Mouse (Mus musculus): ENCODE measurements at regions not wholly inside any gene's neighbourhood (a gene's known extent, or its start where the extent isn't known, plus 50 kb on each side); places are given as distances from the start of the nearest gene placed in this dataset.

DNA sequence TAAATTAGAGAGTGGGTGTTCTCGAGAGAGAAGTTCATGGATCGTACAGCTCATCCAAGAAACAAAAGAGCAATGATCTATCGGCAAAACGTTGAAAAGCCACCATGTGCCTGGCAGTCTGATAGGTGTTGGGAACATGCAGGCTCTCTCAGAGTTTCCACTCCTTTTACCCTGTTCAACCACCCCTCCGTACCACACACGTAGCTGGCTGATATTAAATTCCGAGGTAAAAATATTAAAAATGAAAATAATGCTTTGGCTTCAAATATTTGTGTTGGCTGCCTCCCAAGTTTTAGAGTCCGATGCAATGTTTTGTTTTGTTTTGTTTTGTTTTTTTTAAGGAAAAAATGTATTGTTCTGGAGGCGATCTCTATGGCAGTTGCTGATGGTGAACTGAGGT lies 418.0 kb upstream of the Id4 start:
- no peak for TF ChIP-seq CTCF (IDR thresholded peaks at IDR 0.05; ENCODE audit: insufficient read depth, low read depth, low read length)
- TF ChIP-seq POLR2A (IDR thresholded peaks at IDR 0.05; ENCODE audit: insufficient read depth, low read depth, low read length), result no peak
- Histone ChIP-seq H3K27ac (ENCODE audit: insufficient read depth, low read depth, low read length) (no peak overlapping the region), H3K4me1 (ENCODE audit: control insufficient read depth, insufficient read depth, low read length) (peaks cover 5% of the 10 kb centered on the region; the same call in 1 of the 2 replicates), H3K4me3 (ENCODE audit: insufficient read depth, low read depth, low read length) (no peak overlapping the region)
- WGBS, result 72% methylated on average over 9 of the region's 9 CpGs

DNA sequence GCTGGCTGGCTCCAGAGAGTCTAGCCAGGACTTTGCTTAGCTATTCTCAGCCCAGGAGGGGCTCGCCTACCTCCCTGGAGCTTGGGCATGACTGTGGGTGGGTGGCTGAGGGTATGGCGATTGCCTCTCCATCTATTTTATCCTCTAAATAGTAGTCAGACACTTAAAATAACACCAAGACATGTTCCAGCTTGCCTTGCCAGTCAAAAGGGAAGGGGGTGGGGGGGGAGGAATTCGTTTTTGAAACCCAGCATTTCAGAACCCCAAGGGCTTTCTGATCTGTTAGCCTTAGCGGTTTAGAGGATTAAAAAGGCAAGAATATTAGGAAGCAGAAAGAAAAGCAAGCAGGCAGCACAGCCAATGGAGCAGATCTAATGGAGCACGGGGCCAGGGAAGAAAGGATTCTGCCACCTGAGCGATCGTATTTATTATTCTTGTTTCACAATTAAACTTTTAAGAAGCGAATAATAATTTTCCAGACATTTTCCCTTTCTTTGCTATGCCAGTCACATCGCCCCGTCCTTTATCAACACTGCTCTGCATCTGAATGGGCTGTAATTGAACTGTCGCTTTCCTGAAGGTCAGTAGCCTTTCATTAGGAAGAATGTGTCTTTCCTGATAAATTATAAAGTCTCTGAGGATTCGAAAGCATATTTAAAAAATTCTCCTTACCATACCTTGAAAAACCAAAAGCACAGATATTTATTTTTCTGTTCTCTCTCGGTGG lies 417.3 kb upstream of the Id4 start:
- H3K4me3 ChIP-seq (ENCODE audit: insufficient read depth, low read depth, low read length), result no peak overlapping the region
- WGBS, result 25% methylated on average over 13 of the region's 13 CpGs
- TF ChIP-seq CTCF (IDR thresholded peaks at IDR 0.05; ENCODE audit: insufficient read depth, low read depth, low read length) (no peak), POLR2A (IDR thresholded peaks at IDR 0.05; ENCODE audit: insufficient read depth, low read depth, low read length) (no peak)
- H3K4me1 ChIP-seq (ENCODE audit: control insufficient read depth, insufficient read depth, low read length), result peaks cover 5% of the 10 kb centered on the region; the same call in 1 of the 2 replicates
- no peak overlapping the region for H3K27ac ChIP-seq (ENCODE audit: insufficient read depth, low read depth, low read length)

DNA sequence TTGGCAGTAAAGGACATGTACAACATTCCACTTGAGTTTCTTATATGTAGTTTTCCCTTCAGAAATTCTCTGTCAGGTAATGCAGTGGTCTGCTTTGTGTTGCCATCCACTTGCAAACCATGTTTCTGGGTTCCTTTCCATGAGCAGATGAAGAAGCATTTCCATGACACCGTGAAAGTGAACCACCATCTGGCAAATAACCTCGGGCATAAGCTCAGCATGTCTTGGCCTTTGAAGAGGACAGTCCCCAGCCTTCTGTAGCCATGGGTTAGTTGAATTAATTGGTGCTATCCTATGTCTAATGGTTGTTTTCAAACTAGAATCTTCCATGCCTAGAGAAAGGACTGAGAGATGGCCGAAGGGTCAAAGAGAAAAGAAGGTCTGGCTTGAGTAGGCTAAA lies 414.3 kb upstream of the Id4 start:
- no peak overlapping the region for H3K4me3 ChIP-seq (ENCODE audit: insufficient read depth, low read depth, low read length)
- peaks cover 5% of the 10 kb centered on the region; the same call in 1 of the 2 replicates for H3K4me1 ChIP-seq (ENCODE audit: control insufficient read depth, insufficient read depth, low read length)
- 94% methylated on average over 3 of the region's 3 CpGs for WGBS
- no peak overlapping the region for H3K27ac ChIP-seq (ENCODE audit: insufficient read depth, low read depth, low read length)
- TF ChIP-seq POLR2A (IDR thresholded peaks at IDR 0.05; ENCODE audit: insufficient read depth, low read depth, low read length), result no peak
- TF ChIP-seq CTCF (IDR thresholded peaks at IDR 0.05; ENCODE audit: insufficient read depth, low read depth, low read length), result no peak

DNA sequence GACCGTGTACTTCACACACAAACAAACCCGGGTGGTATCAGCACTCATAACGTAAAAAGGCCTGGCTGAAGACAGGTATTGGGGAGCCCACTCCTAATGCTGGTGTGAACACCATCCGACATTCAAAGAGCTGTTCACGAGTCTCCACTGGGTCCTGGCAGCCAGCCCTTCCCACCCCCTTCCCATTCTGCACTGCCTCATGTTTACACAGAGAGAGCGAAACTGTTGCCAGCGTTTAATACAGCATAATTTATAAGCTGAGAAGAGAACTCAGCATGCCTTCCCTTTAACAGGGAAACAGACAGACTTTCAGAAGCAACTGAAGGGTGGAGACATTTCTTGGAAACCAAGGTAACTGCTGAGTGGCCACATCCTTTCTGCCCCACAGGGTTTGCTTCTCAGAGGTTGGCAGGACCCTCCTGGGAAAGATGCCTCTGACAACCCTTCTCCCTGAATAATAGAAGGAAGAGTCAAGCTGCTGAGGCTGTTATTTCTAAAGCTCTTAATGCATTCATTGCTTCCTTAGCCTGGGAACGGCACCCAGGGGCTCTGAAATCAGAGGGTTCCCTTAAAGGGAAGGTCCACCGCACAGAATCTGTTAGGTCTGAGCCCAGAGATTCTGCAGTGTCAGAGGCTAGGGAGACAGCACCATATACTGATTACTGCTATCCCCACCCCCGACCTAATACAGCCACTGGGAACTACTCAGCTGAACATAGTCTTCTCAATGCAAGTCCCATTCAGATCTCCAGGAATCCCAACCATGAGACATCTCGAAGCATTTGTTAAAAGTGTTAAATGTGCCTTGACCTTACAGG lies 412.4 kb upstream of the Id4 start:
- Histone ChIP-seq H3K27ac (ENCODE audit: insufficient read depth, low read depth, low read length) (no peak overlapping the region), H3K4me3 (ENCODE audit: insufficient read depth, low read depth, low read length) (no peak overlapping the region), H3K4me1 (ENCODE audit: control insufficient read depth, insufficient read depth, low read length) (peaks cover under 1% of the 10 kb centered on the region; the same call in 1 of the 2 replicates)
- WGBS, result 35% methylated on average over 11 of the region's 11 CpGs
- TF ChIP-seq POLR2A (IDR thresholded peaks at IDR 0.05; ENCODE audit: insufficient read depth, low read depth, low read length), result no peak
- TF ChIP-seq CTCF (IDR thresholded peaks at IDR 0.05; ENCODE audit: insufficient read depth, low read depth, low read length), result no peak

DNA sequence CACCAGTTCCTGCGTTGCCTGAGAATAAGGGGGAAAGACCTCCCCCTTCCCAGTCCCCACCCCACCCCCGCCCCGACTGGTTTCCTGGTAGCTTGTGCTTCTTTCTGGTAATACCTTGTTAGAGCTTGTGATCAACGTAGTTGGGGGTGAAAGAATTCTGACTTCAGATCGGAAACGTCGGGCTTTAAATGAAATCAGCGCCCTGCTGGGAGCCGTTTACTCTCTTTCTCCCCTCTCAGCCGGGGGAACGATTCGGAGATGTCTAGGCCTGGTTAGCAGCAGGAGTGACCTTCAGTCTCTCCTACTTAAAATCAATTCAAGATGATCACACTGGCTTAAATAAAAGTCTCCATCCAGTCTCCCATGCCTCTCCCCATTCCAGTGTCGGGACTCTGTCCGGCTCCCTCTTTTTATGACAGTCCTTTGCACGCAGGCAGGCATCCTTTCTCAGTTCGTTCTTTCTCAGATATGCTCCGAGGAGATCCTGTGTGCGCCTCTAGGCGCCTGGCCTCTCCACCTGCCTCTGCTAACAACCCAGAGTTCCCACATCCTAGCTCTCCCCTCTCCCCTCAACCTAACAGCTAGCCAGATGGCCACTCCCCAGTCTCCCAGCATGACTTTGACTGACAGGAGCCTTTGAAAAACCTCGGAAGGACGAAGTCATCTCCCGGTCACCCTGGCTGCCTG lies 405.5 kb upstream of the Id4 start:
- Histone ChIP-seq H3K4me3 (ENCODE audit: insufficient read depth, low read depth, low read length) (no peak overlapping the region), H3K4me1 (ENCODE audit: control insufficient read depth, insufficient read depth, low read length) (no peaks in the 10 kb centered on the region), H3K27ac (ENCODE audit: insufficient read depth, low read depth, low read length) (no peak overlapping the region)
- WGBS, result 41% methylated on average over 22 of the region's 22 CpGs
- TF ChIP-seq POLR2A (IDR thresholded peaks at IDR 0.05; ENCODE audit: insufficient read depth, low read depth, low read length) (no peak), CTCF (IDR thresholded peaks at IDR 0.05; ENCODE audit: insufficient read depth, low read depth, low read length) (no peak)

DNA sequence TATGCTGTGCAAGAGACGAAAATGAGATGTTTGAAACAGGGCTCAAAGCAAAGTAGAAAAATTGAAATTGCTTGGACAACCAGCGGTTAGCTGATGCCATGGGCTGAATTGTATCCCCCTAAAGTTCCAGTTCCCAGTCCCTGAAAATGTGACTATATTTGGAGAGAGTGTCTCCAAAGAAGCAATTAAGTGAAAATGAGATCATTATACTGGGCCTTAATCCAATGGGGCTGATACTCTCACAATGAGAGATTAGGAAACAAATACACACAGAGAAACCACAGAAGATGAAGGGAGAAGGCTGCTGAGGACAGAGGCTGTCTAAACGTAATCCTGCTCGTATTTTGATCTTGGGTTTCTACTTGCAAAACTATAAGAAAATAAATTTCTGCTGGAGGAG lies 402.1 kb upstream of the Id4 start:
- Histone ChIP-seq H3K27ac (ENCODE audit: insufficient read depth, low read depth, low read length) (no peak overlapping the region), H3K4me1 (ENCODE audit: control insufficient read depth, insufficient read depth, low read length) (no peaks in the 10 kb centered on the region), H3K4me3 (ENCODE audit: insufficient read depth, low read depth, low read length) (no peak overlapping the region)
- WGBS, result 58% methylated on average over 4 of the region's 4 CpGs
- no peak for TF ChIP-seq POLR2A (IDR thresholded peaks at IDR 0.05; ENCODE audit: insufficient read depth, low read depth, low read length)
- no peak for TF ChIP-seq CTCF (IDR thresholded peaks at IDR 0.05; ENCODE audit: insufficient read depth, low read depth, low read length)

DNA sequence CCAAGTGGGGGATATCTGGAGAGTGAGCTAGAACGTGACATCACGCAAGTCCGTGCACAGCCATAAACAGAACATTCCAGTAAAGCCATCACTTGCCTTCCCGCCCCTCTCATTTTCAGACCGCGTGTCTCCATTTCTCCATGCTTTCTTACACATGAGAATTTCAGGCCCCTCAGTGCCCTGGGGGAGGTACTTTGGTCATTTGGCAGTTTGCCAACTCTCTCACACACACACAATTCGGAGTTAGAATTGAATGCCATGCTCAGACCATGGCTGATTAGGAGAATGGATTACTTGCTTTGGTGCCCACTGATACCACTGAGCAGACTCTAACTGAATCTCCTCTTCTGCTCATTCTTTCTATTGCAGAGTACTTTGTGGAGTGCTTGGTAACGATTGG lies 400.7 kb upstream of the Id4 start:
- TF ChIP-seq CTCF (IDR thresholded peaks at IDR 0.05; ENCODE audit: insufficient read depth, low read depth, low read length) (no peak), POLR2A (IDR thresholded peaks at IDR 0.05; ENCODE audit: insufficient read depth, low read depth, low read length) (no peak)
- no peaks in the 10 kb centered on the region for H3K4me1 ChIP-seq (ENCODE audit: control insufficient read depth, insufficient read depth, low read length)
- no peak overlapping the region for H3K27ac ChIP-seq (ENCODE audit: insufficient read depth, low read depth, low read length)
- H3K4me3 ChIP-seq (ENCODE audit: insufficient read depth, low read depth, low read length), result no peak overlapping the region
- 50% methylated on average over 8 of the region's 8 CpGs for WGBS

DNA sequence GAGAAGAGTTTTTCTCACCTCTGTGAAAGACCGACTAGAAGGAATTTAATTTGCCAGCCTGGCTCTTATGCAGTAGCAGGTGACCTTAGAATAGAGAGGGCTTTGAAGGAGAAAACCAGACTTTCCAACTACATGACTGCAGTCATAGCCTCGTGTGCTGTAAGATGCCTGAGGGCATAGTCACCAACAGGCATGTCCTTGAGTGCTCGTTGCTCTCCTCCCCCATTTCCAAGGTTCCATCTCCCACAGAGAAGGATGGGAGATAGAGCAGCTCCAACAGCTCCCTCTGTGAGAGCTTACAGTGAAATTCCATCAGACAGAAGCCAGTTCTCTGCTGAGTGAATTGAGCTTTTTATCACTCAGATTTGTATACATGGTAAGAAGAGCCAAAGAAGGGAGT lies 398.1 kb upstream of the Id4 start:
- H3K4me3 ChIP-seq (ENCODE audit: insufficient read depth, low read depth, low read length), result no peak overlapping the region
- 84% methylated on average over 3 of the region's 3 CpGs for WGBS
- no peaks in the 10 kb centered on the region for H3K4me1 ChIP-seq (ENCODE audit: control insufficient read depth, insufficient read depth, low read length)
- H3K27ac ChIP-seq (ENCODE audit: insufficient read depth, low read depth, low read length), result no peak overlapping the region
- TF ChIP-seq POLR2A (IDR thresholded peaks at IDR 0.05; ENCODE audit: insufficient read depth, low read depth, low read length), result no peak
- no peak for TF ChIP-seq CTCF (IDR thresholded peaks at IDR 0.05; ENCODE audit: insufficient read depth, low read depth, low read length)

DNA sequence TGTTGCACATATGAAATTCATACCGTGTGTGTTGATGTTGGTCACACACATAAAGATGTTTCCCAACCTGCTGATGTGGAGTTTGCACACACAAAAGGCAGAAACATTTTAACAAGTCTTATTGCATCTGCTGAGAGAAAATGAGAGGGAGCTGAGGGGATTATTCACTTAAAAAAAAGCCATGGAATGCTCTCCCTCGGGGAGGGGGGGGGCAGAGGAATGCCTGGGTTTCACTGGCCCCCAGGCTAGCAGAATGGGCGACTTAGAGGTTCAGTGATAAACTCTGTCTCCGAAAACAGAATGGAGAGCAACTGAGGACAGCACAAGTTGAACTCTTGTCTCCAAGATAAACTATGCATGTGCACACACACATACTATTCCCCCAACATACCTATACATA lies 392.4 kb upstream of the Id4 start:
- no peak for TF ChIP-seq POLR2A (IDR thresholded peaks at IDR 0.05; ENCODE audit: insufficient read depth, low read depth, low read length)
- no peak for TF ChIP-seq CTCF (IDR thresholded peaks at IDR 0.05; ENCODE audit: insufficient read depth, low read depth, low read length)

More for the DNA sequence above, 392.4 kb upstream of the Id4 start:
- Histone ChIP-seq H3K4me3 (ENCODE audit: insufficient read depth, low read depth, low read length) (no peak overlapping the region), H3K27ac (ENCODE audit: insufficient read depth, low read depth, low read length) (no peak overlapping the region), H3K4me1 (ENCODE audit: control insufficient read depth, insufficient read depth, low read length) (no peaks in the 10 kb centered on the region)
- 67% methylated on average over 4 of the region's 4 CpGs for WGBS

Data from olfactory bulb, adult 2 months (tissue).